Mouse (Mus musculus) naive thymus-derived CD4-positive, alpha-beta T cell, adult 2 months (primary cell): ENCODE data around the gene Lpar5.
A peak's percentile ranks its signal among the peaks of the same experiment; 100 is the strongest.

Source experiments
- DNase-seq: peaks from one replicate; pipeline ENCODE4 v3.0.0-alpha.2; 2011; ENCODE audit warnings: low read depth

The Lpar5 gene

DNA sequence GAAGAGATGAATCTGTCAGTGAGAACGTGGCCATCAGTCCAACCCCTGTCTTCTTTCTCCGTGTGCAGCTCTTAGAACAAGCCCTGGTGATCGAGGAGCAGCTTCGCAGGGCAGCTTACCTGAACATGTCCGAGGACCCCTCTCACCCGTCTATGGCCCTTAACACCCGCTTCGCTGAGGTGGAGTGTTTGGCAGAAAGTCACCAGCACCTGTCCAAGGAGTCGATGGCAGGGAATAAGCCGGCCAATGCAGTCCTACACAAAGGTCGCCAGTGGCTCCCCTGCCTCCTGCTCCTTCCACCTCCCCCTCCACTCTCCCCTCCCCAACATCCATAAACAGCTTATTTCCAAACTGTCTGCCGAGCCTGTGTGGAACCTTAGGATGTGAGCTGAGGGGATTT is 61.0 kb downstream of the Lpar5 start:
- DNase-seq = no peak

DNA sequence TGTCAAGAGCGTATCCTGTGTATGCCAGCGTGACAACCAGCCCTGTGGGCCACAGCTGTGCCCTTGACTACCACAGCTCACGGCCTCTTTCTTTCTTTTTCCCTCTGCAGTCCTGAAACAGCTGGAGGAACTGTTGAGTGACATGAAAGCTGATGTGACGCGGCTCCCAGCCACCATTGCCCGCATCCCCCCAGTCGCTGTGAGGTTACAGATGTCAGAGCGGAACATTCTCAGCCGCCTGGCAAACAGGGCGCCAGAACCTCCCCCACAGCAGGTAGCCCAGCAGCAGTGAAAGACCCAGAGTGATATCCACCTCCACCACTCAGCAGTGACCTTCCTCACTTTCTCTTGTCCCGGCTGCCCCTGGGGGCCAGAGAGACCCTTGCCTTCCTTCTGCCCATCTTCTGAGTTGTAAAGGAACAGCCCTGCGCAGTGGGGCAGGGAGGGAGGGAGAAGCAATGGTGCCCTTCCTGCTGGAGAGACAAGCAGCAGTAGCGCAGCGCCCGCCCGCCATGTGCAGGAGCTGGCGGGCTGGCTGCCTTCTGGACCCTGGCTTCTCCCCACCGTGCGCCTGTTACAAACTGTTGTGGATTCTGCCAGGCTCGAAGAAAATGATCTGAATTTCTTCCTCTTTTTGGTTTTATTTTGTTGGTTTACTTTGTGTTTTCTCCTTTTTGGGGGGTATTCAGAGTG is 62.1 kb downstream of the Lpar5 start:
- DNase-seq = no peak

DNA sequence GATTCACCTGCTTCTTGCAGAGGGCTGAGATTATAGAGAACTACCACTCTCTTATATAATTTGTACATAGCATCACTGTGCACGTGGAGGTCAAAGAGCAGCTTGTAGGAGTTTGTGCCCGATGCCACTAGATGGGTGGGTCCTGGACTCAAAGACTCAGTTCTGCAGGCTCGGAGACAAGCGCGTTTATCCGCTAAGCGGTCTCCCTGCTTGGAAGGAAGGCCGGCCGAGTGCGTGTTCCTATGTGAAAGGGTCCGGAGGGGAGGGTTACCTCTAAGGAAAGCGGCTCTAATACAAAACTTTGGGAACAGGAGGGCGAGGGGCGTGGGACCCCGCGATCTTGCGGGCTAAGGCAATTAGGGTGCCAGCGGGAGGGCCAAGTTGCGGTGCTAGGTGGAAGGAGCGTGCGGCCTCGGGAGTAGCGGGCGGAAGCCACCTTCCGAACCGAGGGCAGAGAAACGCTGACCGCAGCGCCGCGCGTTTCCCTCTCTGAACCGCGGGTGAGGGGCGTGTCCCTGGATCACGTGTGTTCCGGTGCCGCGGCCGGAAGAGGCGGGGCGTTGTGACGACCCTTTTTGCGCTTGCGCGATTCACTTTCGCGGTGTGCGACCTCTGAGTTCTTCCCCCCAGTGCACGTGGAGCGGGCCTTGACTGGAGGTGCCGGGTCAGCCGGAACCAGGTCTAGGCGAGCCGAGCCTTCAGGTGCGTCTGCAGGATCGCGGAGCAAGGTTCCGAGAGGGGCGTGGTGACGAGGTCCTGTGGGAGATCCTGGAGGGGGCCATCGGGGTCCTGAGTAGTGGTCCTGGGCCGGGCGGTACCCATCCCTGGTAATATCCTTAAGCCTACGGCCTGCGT is 63.8 kb downstream of the Lpar5 start, which contains the start of gene Nop2:
TSS of gene Nop2 (plus strand) at position 608 of the 855 bp plus-strand sequence.
- peak; percentile 97 for DNase-seq
